Mouse (Mus musculus) heart, postnatal 0 days (tissue): Measurements from ENCODE around the gene Gm17268. TPM values are rescaled to one million over a fixed set of nuclear protein-coding genes. Genes with fewer than 3 reads are reported as not detected.
A peak's percentile ranks its signal among the peaks of the same experiment; 100 is the strongest.

ENCODE experiments used
- ATAC-seq: fragments of 200-750 bp; cut with Nextera tagmentation; 2 replicates; pipeline ENCODE4 v1.8.0; 2017; ENCODE audit warnings: low read depth, moderate number of reproducible peaks, moderate library complexity; ENCODE audit not compliant: insufficient read depth
- DNase-seq: peaks from one replicate; pipeline ENCODE4 v3.0.0-alpha.2; 2016; ENCODE audit warnings: low spot score
- H3K27ac ChIP-seq: fragments of 300-500 bp; sonication (generic); 2 replicates; pipeline ENCODE4 v1.5.1; 2014; ENCODE audit warnings: low read depth, mild to moderate bottlenecking
- H3K27me3 ChIP-seq: fragments of 300-500 bp; sonication (generic); 2 replicates; pipeline ENCODE4 v1.6.1; 2014; ENCODE audit warnings: low read length, mixed read lengths; ENCODE audit not compliant: control insufficient read depth, insufficient read depth
- H3K36me3 ChIP-seq: fragments of 300-500 bp; sonication (generic); replicated peaks from 2 replicates; pipeline ENCODE4 v1.6.1; 2014; ENCODE audit warnings: low read length, mixed read lengths; ENCODE audit not compliant: control insufficient read depth, insufficient read depth
- H3K4me1 ChIP-seq: fragments of 300-500 bp; sonication (generic); 2 replicates; pipeline ENCODE4 v1.6.1; 2014; ENCODE audit warnings: antibody characterized with exemption; ENCODE audit not compliant: control insufficient read depth, insufficient read depth
- H3K4me2 ChIP-seq: fragments of 300-500 bp; sonication (generic); 2 replicates; pipeline ENCODE4 v1.6.1; 2014; ENCODE audit warnings: low read depth, mild to moderate bottlenecking, low read length, moderate library complexity
- H3K4me3 ChIP-seq: fragments of 300-500 bp; sonication (generic); 2 replicates; pipeline ENCODE4 v1.5.1; 2014; ENCODE audit warnings: low read depth, low read length
- H3K9ac ChIP-seq: fragments of 300-500 bp; sonication (generic); replicated peaks from 2 replicates; pipeline ENCODE4 v1.6.1; 2014; ENCODE audit warnings: low read depth, low read length, mixed read lengths
- H3K9me3 ChIP-seq: fragments of 300-500 bp; sonication (generic); replicated peaks from 2 replicates; pipeline ENCODE4 v1.6.1; 2016; ENCODE audit warnings: low read length; ENCODE audit not compliant: control insufficient read depth
- CTCF ChIP-seq: IDR thresholded peaks from 2 replicates; pipeline ENCODE4 v1.5.1; 2016; ENCODE audit warnings: antibody characterized with exemption, control low read depth, low read depth
- EP300 ChIP-seq: IDR thresholded peaks from 2 replicates; pipeline ENCODE4 v1.6.1; 2016; ENCODE audit warnings: antibody characterized with exemption, low read depth
- WGBS: fragments of 180-500 bp; shearing (Covaris S2); extraction: QIAGEN DNeasy Blood & Tissue Kit; methylation state at CpG from one replicate; pipeline ENCODE4 v1.1.7; 2014; 5-methylcytosine and 5-hydroxymethylcytosine counted together
- polyA plus RNA-seq: library from polyadenylated mRNA; unstranded; fragments of >200 nt; fragmentation: Nextera tagmentation; extraction: Ambion mirVana; gene quantifications from 2 replicates; pipeline ENCODE4 v1.2.1, GENCODE M21; 2015
- total RNA-seq: library from RNA; depleted of rRNA; stranded (reverse); fragments of >200 nt; gene quantifications from 2 replicates; pipeline ENCODE4 v1.2.3, GENCODE M21; 2014; ENCODE audit warnings: low replicate concordance

The Gm17268 gene
- total and polyA plus RNA-seq, 2 experiments from 2014 or later, result not detected

GRCm38 (mm10) chr11:82016181-82016780 is 22.1 kb downstream of the Gm17268 start:
- Histone ChIP-seq H3K27me3 (no peaks in the 10 kb centered on the region), H3K4me3 (no peak overlapping the region), H3K4me1 (no peaks in the 10 kb centered on the region), H3K36me3 (no peaks in the 10 kb centered on the region), H3K9me3 (no peaks in the 10 kb centered on the region), H3K4me2 (no peak overlapping the region), H3K27ac (no peak overlapping the region), H3K9ac (no peak overlapping the region)
- no peak for DNase-seq
- no peak for TF ChIP-seq EP300
- TF ChIP-seq CTCF, result no peak
- WGBS, result 63% methylated on average over 3 of the region's 3 CpGs
- ATAC-seq, result peak; percentile 17; the same call in 1 of the 2 replicates

DNA sequence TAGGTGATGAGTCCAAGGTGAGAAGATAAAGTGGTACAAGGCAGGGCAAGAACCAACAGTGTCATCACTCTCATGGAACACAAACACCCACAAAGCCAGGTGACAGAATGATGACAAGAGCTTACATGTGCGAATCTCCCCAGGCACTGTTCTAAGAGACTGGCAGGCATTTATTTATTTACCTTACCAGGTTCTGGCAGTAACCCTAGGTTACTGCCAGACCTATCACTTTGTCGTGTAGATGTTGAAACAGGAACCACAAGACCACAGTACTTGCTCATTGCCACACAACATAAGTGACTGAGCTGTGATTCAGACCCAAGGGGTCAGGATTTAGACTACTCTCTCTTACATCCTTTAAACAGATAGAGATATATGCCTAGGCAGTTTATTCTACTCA is 23.3 kb downstream of the Gm17268 start:
- DNase-seq (no peak), ATAC-seq (no peak)
- 51% methylated on average over 2 of the region's 2 CpGs for WGBS
- H3K4me2 ChIP-seq, result no peak overlapping the region
- no peaks in the 10 kb centered on the region for H3K36me3 ChIP-seq
- no peak overlapping the region for H3K9ac ChIP-seq
- no peaks in the 10 kb centered on the region for H3K4me1 ChIP-seq
- no peak overlapping the region for H3K27ac ChIP-seq
- H3K27me3 ChIP-seq, result no peaks in the 10 kb centered on the region
- H3K9me3 ChIP-seq, result no peaks in the 10 kb centered on the region
- H3K4me3 ChIP-seq, result no peak overlapping the region
- TF ChIP-seq EP300 (no peak), CTCF (no peak)

GRCm38 (mm10) chr11:82013756-82014155 is 24.6 kb downstream of the Gm17268 start:
- Histone ChIP-seq H3K9me3 (no peaks in the 10 kb centered on the region), H3K27ac (no peak overlapping the region), H3K36me3 (no peaks in the 10 kb centered on the region), H3K4me1 (no peaks in the 10 kb centered on the region), H3K27me3 (no peaks in the 10 kb centered on the region), H3K4me2 (no peak overlapping the region), H3K9ac (no peak overlapping the region), H3K4me3 (no peak overlapping the region)
- TF ChIP-seq EP300 (no peak), CTCF (no peak)
- 62% methylated on average over 1 of the region's 1 CpGs for WGBS
- ATAC-seq, result no peak
- DNase-seq, result no peak

GRCm38 (mm10) chr11:82011411-82012193 is 26.8 kb downstream of the Gm17268 start:
- Histone ChIP-seq H3K4me2 (no peak overlapping the region), H3K4me3 (no peak overlapping the region), H3K27me3 (no peaks in the 10 kb centered on the region), H3K36me3 (no peaks in the 10 kb centered on the region), H3K9me3 (no peaks in the 10 kb centered on the region), H3K4me1 (no peaks in the 10 kb centered on the region; the same call in 1 of the 2 replicates), H3K9ac (no peak overlapping the region), H3K27ac (no peak overlapping the region)
- WGBS, result 39% methylated on average over 8 of the region's 8 CpGs
- DNase-seq, result peak; percentile 69
- ATAC-seq, result peak; percentile 30
- TF ChIP-seq EP300, result no peak
- no peak for TF ChIP-seq CTCF

- H3K9me3 ChIP-seq, result no peaks in the 10 kb centered on the region
- no peak for TF ChIP-seq CTCF
- TF ChIP-seq EP300, result no peak
- DNase-seq (no peak), ATAC-seq (no peak)
- no peak overlapping the region for H3K27ac ChIP-seq
- H3K9ac ChIP-seq, result no peak overlapping the region
- H3K27me3 ChIP-seq, result no peaks in the 10 kb centered on the region
- no peaks in the 10 kb centered on the region for H3K36me3 ChIP-seq
- WGBS, result 79% methylated on average over 3 of the region's 3 CpGs
- no peak overlapping the region for H3K4me2 ChIP-seq
- H3K4me3 ChIP-seq, result no peak overlapping the region
- no peaks in the 10 kb centered on the region; the same call in 1 of the 2 replicates for H3K4me1 ChIP-seq
These were observed 28.2 kb downstream of the Gm17268 start for GRCm38 (mm10) chr11:82010115-82010514.
